Mouse (Mus musculus): ENCODE data around the gene Commd6.

- no peak for TF ChIP-seq GATA1 (IDR thresholded peaks at IDR 0.05; ENCODE audit: borderline replicate concordance, low read length)
- TF ChIP-seq FLI1 (IDR thresholded peaks at IDR 0.05; ENCODE audit: low read length), result no peak
Observed at GRCm38 (mm10) chr14:101644948-101645347, 4.5 kb upstream of the Commd6 start.
